Mouse (Mus musculus): ENCODE measurements around the gene Cidec.

The Cidec gene

DNA sequence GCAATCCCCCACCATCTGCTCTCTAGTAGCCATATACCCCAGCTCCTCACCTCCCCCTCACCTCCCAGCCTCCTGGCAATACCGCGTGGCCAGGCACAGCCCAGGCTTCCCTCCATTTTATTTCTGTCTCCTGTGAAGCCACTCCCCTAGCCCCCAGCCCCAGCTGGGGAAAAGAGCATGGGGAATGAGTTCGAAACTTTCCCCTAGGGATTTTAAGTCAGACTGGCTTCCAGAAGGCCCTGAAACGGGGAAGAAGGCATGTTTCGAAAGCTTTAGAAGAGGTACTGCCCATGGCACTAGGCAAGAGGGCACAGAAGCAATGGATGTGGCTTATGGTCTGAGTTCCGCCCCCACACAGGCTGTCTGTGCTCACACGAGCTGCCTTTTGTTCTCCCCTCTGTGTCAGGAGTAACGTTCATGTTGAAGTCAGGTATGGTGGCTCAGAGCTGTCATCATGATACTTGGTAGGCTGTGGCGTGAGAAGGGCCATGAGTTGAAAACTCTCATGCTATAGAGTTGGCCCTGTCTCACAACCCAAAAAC is at the start of gene Cidec:
TSS of gene Cidec (minus strand) at position 97 of the 542 bp plus-strand sequence.
- DNase-seq (ENCODE audit: low spot score), result no peak

GRCm38 (mm10) chr6:113483729-113484128 is 48.2 kb upstream of the Cidec start:
- DNase-seq (ENCODE audit: low spot score), result no peak

DNA sequence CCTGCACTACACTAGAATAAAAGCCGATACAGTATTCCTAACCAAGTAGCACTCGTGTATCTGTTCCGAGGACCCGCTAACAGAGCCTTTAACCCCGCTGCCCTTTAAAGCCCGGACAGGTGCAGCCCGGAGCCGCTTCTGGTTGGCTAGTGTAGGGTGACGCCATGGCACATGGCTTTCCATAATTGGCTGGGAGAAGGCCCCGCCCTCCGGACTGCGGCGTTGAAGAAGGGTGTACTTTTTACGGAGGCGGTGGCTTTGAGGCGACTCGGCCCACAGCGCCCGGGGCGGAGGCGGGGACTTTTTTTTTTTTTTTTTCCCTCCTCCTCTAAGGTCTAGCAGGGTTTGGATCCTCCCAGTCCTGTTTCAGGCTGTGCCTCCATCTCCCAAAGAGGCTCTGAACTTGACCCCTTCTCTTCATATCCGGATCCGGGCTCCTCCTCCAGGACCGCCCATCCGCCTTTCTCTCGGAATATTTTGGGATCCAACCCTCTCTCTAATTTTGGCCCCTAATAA is 47.6 kb upstream of the Cidec start, which contains the start of gene Creld1:
TSS of gene Creld1 (plus strand) at position 198 of the 516 bp plus-strand sequence.
- peak; percentile 97 for DNase-seq (ENCODE audit: low spot score)

GRCm38 (mm10) chr6:113482477-113483099 is 47.0 kb upstream of the Cidec start:
- no peak for DNase-seq (ENCODE audit: low spot score)

DNA sequence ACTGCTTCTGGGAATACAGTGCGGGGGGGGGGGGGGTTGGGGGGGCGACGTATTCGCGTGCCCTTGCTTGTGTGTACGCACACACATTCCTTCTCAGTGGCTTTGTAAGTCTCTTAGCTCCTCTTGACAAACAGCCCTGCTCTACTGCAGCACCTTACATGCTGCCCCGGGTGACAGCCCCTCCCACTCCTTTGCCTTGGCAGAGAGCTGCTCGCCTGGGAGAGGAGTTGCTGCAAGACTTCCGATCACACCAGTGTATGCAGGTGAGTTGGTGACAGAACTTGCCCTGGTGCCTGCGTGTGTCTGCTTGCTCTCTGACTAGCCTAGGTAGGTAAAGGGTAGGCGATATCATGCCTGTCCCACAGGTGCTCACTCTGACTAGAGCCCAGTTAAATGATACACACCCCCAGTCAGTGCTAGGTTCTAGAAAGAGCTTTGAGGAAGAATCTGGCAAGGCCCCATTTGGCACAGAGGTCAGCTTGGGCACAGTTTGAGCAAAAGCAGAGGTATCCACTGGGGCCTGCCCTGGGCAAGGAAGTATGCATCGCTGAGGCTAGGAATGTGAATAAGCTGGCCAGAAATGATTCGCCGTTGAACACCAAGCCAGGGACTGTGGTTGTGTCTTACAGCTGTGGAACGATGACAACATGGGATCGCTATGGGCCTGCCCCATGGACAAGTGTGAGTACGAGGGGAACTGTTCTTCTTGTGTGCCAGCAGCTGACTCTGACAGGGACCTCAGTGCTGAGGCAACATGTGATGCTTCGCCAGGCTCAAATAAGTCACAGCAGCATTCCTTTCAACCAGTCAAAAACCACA is 45.2 kb upstream of the Cidec start:
- DNase-seq (ENCODE audit: low spot score), result peak; percentile 50

- DNase-seq (ENCODE audit: low spot score), result no peak
These were observed 43.3 kb upstream of the Cidec start for GRCm38 (mm10) chr6:113478906-113479305.

DNA sequence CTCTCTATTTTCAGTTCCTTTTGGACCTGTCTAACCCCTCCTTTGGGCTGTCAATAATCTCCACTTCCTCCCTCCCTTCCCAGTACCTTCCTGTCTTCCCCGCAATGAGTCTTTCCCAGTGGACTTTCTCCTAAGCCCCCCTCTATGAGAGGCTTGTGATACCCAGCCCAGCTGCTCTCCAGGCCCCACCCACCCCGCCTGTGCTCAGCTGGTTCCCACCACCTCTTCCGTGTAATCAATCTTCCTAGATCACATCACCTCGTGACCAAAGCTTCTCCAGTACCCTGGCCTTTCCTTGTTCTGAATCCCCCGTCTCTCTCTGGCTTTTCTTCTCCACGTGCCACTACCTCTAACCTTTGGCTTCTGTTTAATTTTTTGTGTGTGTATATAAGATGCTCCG is 41.8 kb upstream of the Cidec start:
- no peak for DNase-seq (ENCODE audit: low spot score)

DNA sequence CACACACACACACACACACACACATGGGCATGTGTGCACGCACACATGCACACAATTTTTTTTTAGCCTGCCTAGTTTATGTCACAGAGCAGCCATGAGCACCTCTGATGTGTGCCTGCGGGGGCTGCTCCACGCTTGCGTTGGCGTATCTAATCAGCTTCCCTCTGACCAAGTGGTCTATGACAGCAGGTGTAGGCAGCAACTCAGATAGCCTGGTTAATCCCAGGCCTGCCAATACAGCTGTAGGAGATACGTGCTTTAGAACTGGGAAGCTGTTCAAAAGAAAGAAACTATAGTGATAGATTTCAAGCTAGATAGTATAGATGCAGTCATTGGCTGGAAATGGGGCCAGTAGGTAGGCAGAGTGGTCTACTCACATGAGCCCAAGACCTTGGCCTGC is 38.2 kb upstream of the Cidec start:
- no peak for DNase-seq (ENCODE audit: low spot score)

GRCm38 (mm10) chr6:113473246-113473645 is 37.7 kb upstream of the Cidec start:
- no peak for DNase-seq (ENCODE audit: low spot score)

GRCm38 (mm10) chr6:113472061-113472460 is 36.5 kb upstream of the Cidec start:
- no peak for DNase-seq (ENCODE audit: low spot score)

DNA sequence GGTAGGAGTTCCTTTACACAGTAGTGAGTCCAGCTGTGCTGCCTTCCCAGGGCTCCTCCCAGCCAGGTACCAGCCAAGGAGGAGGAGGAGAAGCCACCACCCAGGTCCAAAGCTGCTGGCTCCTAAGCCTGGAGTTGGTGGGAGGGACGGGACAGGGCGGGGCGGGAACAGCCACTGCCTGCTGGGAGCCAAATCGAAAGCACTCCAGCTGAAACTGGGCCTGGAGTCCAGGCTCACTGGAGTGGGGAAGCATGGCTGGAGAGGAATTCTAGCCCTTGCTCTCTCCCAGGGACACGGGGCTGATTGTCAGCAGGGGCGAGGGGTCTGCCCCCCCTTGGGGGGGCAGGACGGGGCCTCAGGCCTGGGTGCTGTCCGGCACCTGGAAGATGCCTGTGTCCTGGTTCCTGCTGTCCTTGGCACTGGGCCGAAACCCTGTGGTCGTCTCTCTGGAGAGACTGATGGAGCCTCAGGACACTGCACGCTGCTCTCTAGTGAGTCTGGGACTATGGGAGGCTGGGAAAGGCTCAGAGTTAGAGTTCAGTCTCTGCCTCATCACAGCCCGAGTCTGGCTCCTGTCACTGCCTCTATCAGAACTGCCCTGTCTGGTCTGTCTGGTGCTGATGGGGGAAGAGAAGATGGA is 35.9 kb upstream of the Cidec start, which contains the start of gene Il17rc:
TSS of gene Il17rc (plus strand) at position 131 of the 640 bp plus-strand sequence.
- peak; percentile 80 for DNase-seq (ENCODE audit: low spot score)

GRCm38 (mm10) chr6:113469432-113469831 is 33.9 kb upstream of the Cidec start:
- peak; percentile 81 for DNase-seq (ENCODE audit: low spot score)

DNA sequence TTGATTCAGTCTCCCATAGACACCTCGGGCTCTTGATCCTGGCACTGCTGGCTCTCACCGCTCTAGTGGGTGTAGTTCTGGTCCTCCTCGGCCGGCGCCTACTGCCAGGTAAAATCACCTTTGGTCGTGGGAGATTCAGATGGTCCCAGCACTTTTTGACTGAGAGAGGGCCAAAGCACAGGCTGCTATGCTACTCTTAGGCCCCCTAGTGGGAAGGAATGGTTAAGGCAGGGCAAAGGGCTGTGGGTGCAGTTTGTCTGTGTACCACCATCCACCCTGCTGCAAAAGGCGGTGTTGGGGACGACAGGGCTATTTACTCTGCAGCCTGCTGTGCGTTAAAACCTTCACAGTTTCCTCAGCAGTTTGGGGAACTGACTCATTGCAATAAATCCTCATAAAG is 33.5 kb upstream of the Cidec start:
- DNase-seq (ENCODE audit: low spot score), result peak; percentile 79

DNA sequence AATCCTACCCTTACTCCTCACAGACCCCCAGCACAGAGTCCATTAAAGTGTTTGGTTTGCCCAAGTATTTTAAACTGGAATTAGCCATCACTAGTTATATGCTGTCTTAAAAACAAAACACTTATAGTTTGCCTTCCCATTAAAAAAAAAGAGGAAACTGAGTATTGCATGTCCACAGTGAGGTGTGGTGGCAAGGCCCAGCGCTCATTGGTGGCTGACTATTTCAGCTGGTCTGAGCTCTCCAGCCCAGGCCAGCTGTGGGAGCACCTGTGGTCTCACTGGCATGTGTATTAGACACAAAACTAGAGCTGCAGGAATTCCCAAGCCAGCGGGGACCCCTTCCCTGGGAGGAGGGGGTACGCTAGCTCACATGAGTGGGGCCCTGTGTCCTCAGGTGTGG is 33.0 kb upstream of the Cidec start:
- DNase-seq (ENCODE audit: low spot score), result no peak

DNA sequence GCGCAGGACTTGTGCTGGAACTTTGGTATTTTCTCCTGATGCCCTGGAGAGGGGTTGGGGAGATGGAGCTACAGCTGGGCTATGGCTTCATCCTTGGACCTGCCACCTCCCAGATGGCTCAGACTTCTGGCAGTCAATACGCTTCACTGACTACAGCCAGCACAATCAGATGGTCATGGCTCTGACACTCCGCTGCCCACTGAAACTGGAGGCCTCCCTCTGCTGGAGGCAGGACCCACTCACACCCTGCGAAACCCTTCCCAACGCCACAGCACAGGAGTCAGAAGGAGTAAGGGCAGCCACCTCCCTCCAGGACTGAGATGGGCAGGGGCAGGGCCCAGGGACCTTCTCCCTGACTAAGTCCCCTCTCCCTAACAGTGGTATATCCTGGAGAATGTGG is 30.0 kb upstream of the Cidec start:
- DNase-seq (ENCODE audit: low spot score), result no peak

DNA sequence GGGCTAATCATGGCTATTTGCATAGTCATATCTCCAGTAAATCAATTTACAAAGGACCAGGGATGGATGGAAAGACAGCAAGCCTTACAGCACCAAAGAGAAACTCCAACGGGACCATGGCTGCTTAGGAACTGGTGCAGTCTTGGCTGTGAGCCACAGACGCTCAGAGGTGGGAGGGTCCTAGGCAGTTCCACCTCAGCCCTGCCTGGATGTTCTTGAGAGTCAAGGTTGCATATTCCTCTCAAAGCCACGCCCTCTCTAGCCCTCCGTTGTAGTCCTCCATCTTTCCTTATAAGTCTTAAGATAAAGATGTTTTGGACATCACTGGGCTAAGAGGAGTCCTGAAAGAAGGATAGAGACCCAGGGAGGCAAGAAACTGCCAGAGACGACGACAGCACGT is 28.5 kb upstream of the Cidec start:
- no peak for DNase-seq (ENCODE audit: low spot score)

GRCm38 (mm10) chr6:113458635-113459034 is 23.1 kb upstream of the Cidec start:
- peak; percentile 85 for DNase-seq (ENCODE audit: low spot score)

- no peak for DNase-seq (ENCODE audit: low spot score)
These were observed 22.5 kb upstream of the Cidec start, which contains the start of gene Il17re for GRCm38 (mm10) chr6:113457952-113458534. TSS of gene Il17re (plus strand) at chr6:113458484.

DNA sequence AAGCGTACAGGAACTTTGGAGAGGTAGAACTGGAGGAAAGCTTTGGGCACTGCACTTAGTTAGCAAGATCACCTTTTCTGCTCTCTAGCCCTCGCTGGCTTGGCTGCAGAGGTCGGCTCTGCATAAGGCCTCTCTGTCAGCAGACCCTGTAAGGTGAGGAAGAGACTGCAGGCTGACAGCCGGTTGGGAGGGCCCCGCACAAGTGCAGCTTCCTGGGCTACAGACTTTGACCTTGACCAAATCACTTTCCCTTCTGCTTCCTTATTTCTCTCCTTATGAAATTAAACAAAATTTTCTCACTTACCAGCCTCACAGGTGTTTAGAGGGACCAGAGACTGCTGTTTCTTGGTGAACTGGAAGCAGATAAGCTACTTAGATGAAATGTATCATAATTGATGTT is 19.4 kb upstream of the Cidec start:
- no peak for DNase-seq (ENCODE audit: low spot score)

- DNase-seq (ENCODE audit: low spot score), result no peak
These were observed 16.3 kb upstream of the Cidec start for GRCm38 (mm10) chr6:113451839-113452238.

DNA sequence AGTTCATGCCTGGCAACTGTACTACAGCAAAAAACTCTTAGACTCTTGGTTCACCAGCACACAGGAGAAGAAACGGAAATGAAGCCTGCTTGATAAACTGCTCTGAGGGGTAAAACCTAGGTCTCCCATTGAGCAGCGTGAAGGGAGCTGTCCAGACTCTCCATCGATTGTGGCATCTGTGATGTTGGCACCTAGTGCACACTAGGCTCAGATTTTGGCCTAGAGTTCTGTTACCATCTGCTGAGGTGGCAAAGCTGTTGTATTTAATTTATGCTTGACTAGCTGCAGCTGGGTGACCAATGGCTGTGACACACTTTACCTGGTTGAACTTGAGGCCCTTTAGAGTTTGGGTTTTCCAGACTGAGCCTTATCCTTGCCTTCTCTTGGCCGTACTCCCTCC is 12.1 kb upstream of the Cidec start:
- DNase-seq (ENCODE audit: low spot score), result no peak

All from lung, postnatal 25 days (tissue).